In the genomic region with DNA sequence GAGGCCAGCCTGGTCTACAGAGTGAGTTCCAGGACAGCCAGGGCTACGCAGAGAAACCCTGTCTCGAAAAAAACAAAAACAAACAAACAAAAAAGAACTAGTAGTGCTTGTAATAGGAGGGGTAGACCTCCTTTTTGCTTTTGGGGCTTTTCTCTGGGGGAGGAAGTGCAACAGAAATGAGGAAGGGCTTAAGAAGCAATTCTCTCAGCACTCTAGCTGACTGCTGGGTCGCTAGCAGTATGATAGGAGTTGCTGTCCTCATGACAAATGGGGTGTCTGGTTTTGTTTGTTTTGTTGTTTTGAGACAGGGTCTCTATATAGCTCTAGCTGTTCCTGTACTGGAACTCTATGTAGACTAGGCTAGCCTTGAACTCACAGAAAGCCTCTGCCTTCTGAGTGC, we compare ENCODE assay signal across 34 mouse cellular contexts. TPM values are rescaled to one million over a fixed set of nuclear protein-coding genes. Genes with fewer than 3 reads are reported as not detected.
DNase-seq lines count a peak whose midpoint lies in the region; ATAC-seq and TF ChIP-seq lines count a peak whose summit lies in the region.
"Had no signal": no experiment of that assay in that cellular context is flagged by ENCODE, and none has a peak within 500 bp of the region (broad histone marks: within the 10 kb centered on the region; RNA-seq: fewer than 3 reads in every experiment).

No protein-coding gene starts in this region.

- peak; percentile 48; the same call in 1 of the 2 replicates for ATAC-seq in megakaryocyte progenitor cell, adult 5-6 weeks (replicated peaks; ENCODE audit: poor library complexity)
- ATAC-seq: forebrain, embryonic 16.5 days; lung, postnatal 0 days; midbrain, embryonic 16.5 days had no signal

- peak overlapping the region; percentile 86 for H3K27ac ChIP-seq in bone marrow macrophage, adult 2 months (ENCODE audit: insufficient read depth, low read depth, low read length)
- H3K27ac ChIP-seq: embryonic facial prominence, embryonic 12.5 days; gastrocnemius, adult 2 months; heart, adult 2 months; heart, embryonic 13.5 days; hindbrain, embryonic 10.5 days; hindbrain, embryonic 15.5 days; kidney, embryonic 15.5 days; layer of hippocampus, adult 2 months; liver, embryonic 13.5 days; midbrain, embryonic 10.5 days; neural tube, embryonic 12.5 days; stomach, postnatal 0 days had no signal

- TF ChIP-seq POLR2A in bone marrow macrophage, adult 2 months (IDR thresholded peaks at IDR 0.05; ENCODE audit: borderline replicate concordance, low read depth, low read length) = no peak

- DNase-seq in spleen, postnatal 36 days (ENCODE audit: low spot score in 2 of 2) = peak; percentile 53 to 55
- no peak for DNase-seq in spleen, postnatal 4 days (ENCODE audit: low spot score in 2 of 2)
- DNase-seq in right cerebral cortex, adult 2 months (ENCODE audit: low spot score in 2 of 2) = no peak
- no peak for DNase-seq in embryo, embryonic 10 days (ENCODE audit: low spot score)
- DNase-seq in kidney, postnatal 25 days = no peak
- DNase-seq: adrenal gland, adult 8-10 months; cerebellum, adult 8-10 months; cerebellum, postnatal 25 days; embryo, embryonic 11 days; gastrocnemius, adult 2 months; gastrocnemius, postnatal 36 days; heart, adult 2 months; heart, postnatal 10 days; kidney, adult 18-20 months; kidney, postnatal 36 days; left cerebral cortex, postnatal 4 days; liver, embryonic 13.5 days; lung, adult 18-20 months; lung, postnatal 4 days; retina, postnatal 1 day had no signal

- no peak overlapping the region for H3K4me3 ChIP-seq in bone marrow macrophage, adult 2 months (ENCODE audit: insufficient read depth, low read length)
- H3K4me3 ChIP-seq: embryonic facial prominence, embryonic 12.5 days; gastrocnemius, adult 2 months; heart, adult 2 months; heart, embryonic 13.5 days; hindbrain, embryonic 10.5 days; hindbrain, embryonic 15.5 days; kidney, embryonic 15.5 days; layer of hippocampus, adult 2 months; liver, embryonic 13.5 days; midbrain, embryonic 10.5 days; neural tube, embryonic 12.5 days had no signal

- peaks cover 56% of the 10 kb centered on the region for H3K4me1 ChIP-seq in bone marrow macrophage, adult 2 months (ENCODE audit: control insufficient read depth, insufficient read depth, low read length)
- H3K4me1 ChIP-seq: embryonic facial prominence, embryonic 12.5 days; hindbrain, embryonic 10.5 days; hindbrain, embryonic 15.5 days; kidney, embryonic 15.5 days; neural tube, embryonic 12.5 days had no signal

- TF ChIP-seq CTCF in bone marrow macrophage, adult 2 months (IDR thresholded peaks at IDR 0.05; ENCODE audit: low read depth, low read length) = no peak

RNA-seq across cellular contexts. Expression of gene Pim2, which starts 13.5 kb away (rescaled TPM):
- 8.6 and 11.4 TPM in 2 replicates for polyA plus RNA-seq in bone marrow macrophage, adult 2 months (2012; ENCODE audit: insufficient read depth, insufficient read length, missing spikeins)
- 5.9 TPM in 2 replicates for total RNA-seq in megakaryocyte progenitor cell, adult 5-6 weeks (2015)
- 1.2 and 1.5 TPM in 2 replicates for total RNA-seq in megakaryocyte progenitor cell, adult 5-6 weeks (2017)

RNA-seq across cellular contexts. Expression of gene Slc35a2, which starts 19.3 kb away (rescaled TPM):
- polyA plus RNA-seq in bone marrow macrophage, adult 2 months (2012; ENCODE audit: insufficient read depth, insufficient read length, missing spikeins) = 28.0 and 36.2 TPM in 2 replicates
- 8.9 and 10.4 TPM in 2 replicates for total RNA-seq in megakaryocyte progenitor cell, adult 5-6 weeks (2015)
- 12.2 and 25.1 TPM in 2 replicates for total RNA-seq in megakaryocyte progenitor cell, adult 5-6 weeks (2017)

RNA-seq across cellular contexts. Expression of gene Otud5, which starts 23.4 kb away (rescaled TPM):
- 113 and 115 TPM in 2 replicates for polyA plus RNA-seq in bone marrow macrophage, adult 2 months (2012; ENCODE audit: insufficient read depth, insufficient read length, missing spikeins)
- 33.0 and 33.7 TPM in 2 replicates for total RNA-seq in megakaryocyte progenitor cell, adult 5-6 weeks (2015)
- total RNA-seq in megakaryocyte progenitor cell, adult 5-6 weeks (2017) = 48.6 and 58.7 TPM in 2 replicates

RNA-seq across cellular contexts. Expression of gene Pqbp1, which starts 34.5 kb away (rescaled TPM):
- polyA plus RNA-seq in bone marrow macrophage, adult 2 months (2012; ENCODE audit: insufficient read depth, insufficient read length, missing spikeins) = 62.2 and 63.4 TPM in 2 replicates
- total RNA-seq in megakaryocyte progenitor cell, adult 5-6 weeks (2015) = 25.1 and 30.3 TPM in 2 replicates
- total RNA-seq in megakaryocyte progenitor cell, adult 5-6 weeks (2017) = 136 and 167 TPM in 2 replicates

RNA-seq across cellular contexts. Expression of gene Timm17b, which starts 34.6 kb away (rescaled TPM):
- polyA plus RNA-seq in bone marrow macrophage, adult 2 months (2012; ENCODE audit: insufficient read depth, insufficient read length, missing spikeins) = 33.4 and 47.5 TPM in 2 replicates
- total RNA-seq in megakaryocyte progenitor cell, adult 5-6 weeks (2015) = 116 and 133 TPM in 2 replicates
- 79.3 and 90.7 TPM in 2 replicates for total RNA-seq in megakaryocyte progenitor cell, adult 5-6 weeks (2017)

Comparison
In these comparisons a context has a peak if more than half of its experiments do, and no peak if none do; other contexts are left out.
1. DNase-seq: peak in spleen, postnatal 36 days (2 of 2); none in spleen, postnatal 4 days (0 of 2), right cerebral cortex, adult 2 months (0 of 2), embryo, embryonic 10 days (single experiment) and kidney, postnatal 25 days (0 of 2).